Mouse (Mus musculus) 3T3-L1 (cell line): ENCODE results near the gene Pkd2l1.

Experiments
- DNase-seq: peaks from one replicate; pipeline ENCODE4 v3.0.0-alpha.2; 2015; ENCODE audit warnings: low read depth, low spot score

Gene Pkd2l1

GRCm38 (mm10) chr19:44192342-44192741 is at the start of gene Pkd2l1:
Pkd2l1 (minus strand) TSS chr19:44192442.
- no peak for DNase-seq

GRCm38 (mm10) chr19:44238906-44239305 is 46.7 kb upstream of the Pkd2l1 start:
- DNase-seq: peak; percentile 47

GRCm38 (mm10) chr19:44237471-44238006 is 45.3 kb upstream of the Pkd2l1 start:
- DNase-seq: no peak

- DNase-seq: no peak
These were observed 39.4 kb upstream of the Pkd2l1 start for GRCm38 (mm10) chr19:44231608-44232151.

GRCm38 (mm10) chr19:44230212-44230611 is 38.0 kb upstream of the Pkd2l1 start:
- DNase-seq: no peak

GRCm38 (mm10) chr19:44229776-44230175 is 37.5 kb upstream of the Pkd2l1 start:
- DNase-seq: no peak

- peak; percentile 79 for DNase-seq
These were observed 33.5 kb upstream of the Pkd2l1 start for GRCm38 (mm10) chr19:44225728-44226127.

- DNase-seq: no peak
These were observed 25.8 kb upstream of the Pkd2l1 start for GRCm38 (mm10) chr19:44217958-44218525.

GRCm38 (mm10) chr19:44215255-44215654 is 23.0 kb upstream of the Pkd2l1 start:
- no peak for DNase-seq

GRCm38 (mm10) chr19:44207079-44207478 is 14.8 kb upstream of the Pkd2l1 start:
- DNase-seq: no peak

GRCm38 (mm10) chr19:44203015-44203564 is 10.8 kb upstream of the Pkd2l1 start, which contains the start of gene Scd3:
Scd3 (plus strand) TSS chr19:44203269.
- DNase-seq: no peak

- DNase-seq: peak; percentile 28
These were observed 6.7 kb upstream of the Pkd2l1 start for GRCm38 (mm10) chr19:44198964-44199363.

GRCm38 (mm10) chr19:44198494-44198893 is 6.3 kb upstream of the Pkd2l1 start:
- DNase-seq: no peak

- DNase-seq: no peak
These were observed 5.0 kb upstream of the Pkd2l1 start for GRCm38 (mm10) chr19:44197053-44197852.

GRCm38 (mm10) chr19:44195138-44195537 is 2.9 kb upstream of the Pkd2l1 start:
- peak; percentile 75 for DNase-seq

GRCm38 (mm10) chr19:44193906-44194305 is 1.7 kb upstream of the Pkd2l1 start:
- DNase-seq: no peak

- DNase-seq: no peak
These were observed 3.2 kb downstream of the Pkd2l1 start for GRCm38 (mm10) chr19:44189056-44189455.

- no peak for DNase-seq
These were observed 8.3 kb downstream of the Pkd2l1 start for GRCm38 (mm10) chr19:44183968-44184367.

- no peak for DNase-seq
These were observed 11.7 kb downstream of the Pkd2l1 start for GRCm38 (mm10) chr19:44180502-44180901.

GRCm38 (mm10) chr19:44176741-44177140 is 15.5 kb downstream of the Pkd2l1 start:
- DNase-seq: no peak

- DNase-seq: no peak
These were observed 17.4 kb downstream of the Pkd2l1 start for GRCm38 (mm10) chr19:44174835-44175234.

- peak; percentile 62 for DNase-seq
These were observed 30.7 kb downstream of the Pkd2l1 start for GRCm38 (mm10) chr19:44161515-44161914.
